Mouse (Mus musculus) erythroid progenitor cell, adult 5-6 weeks (primary cell): ENCODE results near the gene Arid1b. TPM values are rescaled to one million over a fixed set of nuclear protein-coding genes. Genes with fewer than 3 reads are reported as not detected.

Source experiments
- ATAC-seq: replicated peaks from 2 replicates; pipeline ENCODE4 v1.8.0; 2016; ENCODE audit warnings: moderate number of reproducible peaks, mild to moderate bottlenecking, moderate TSS enrichment, inconsistent platforms; ENCODE audit not compliant: poor library complexity, low FRiP score, severe bottlenecking
- total RNA-seq, 2 experiments: library from RNA; stranded (forward) in 1 of 2; stranded (reverse) in 1 of 2; fragments of 150-400 nt in 1 of 2; fragments of 186-747, 209-891 nt in 1 of 2; gene quantifications; 2 replicates each; pipeline versions ENCODE4 v1.2.3 to v1.2.4; 2015 to 2017; ENCODE audit warnings: low replicate concordance in 2 of 2

The Arid1b gene
- total RNA-seq, 2 experiments from 2014 or later = 7.2 to 17.2 TPM

- ATAC-seq = no peak
These were observed 392.9 kb downstream of the Arid1b start for GRCm38 (mm10) chr17:5386885-5387545.

GRCm38 (mm10) chr17:5388351-5388750, 394.2 kb downstream of the Arid1b start:
- ATAC-seq = no peak

- no peak for ATAC-seq
These were observed 396.6 kb downstream of the Arid1b start for GRCm38 (mm10) chr17:5390682-5391081.

- ATAC-seq = no peak
These were observed 401.5 kb downstream of the Arid1b start for GRCm38 (mm10) chr17:5395454-5396205.

DNA sequence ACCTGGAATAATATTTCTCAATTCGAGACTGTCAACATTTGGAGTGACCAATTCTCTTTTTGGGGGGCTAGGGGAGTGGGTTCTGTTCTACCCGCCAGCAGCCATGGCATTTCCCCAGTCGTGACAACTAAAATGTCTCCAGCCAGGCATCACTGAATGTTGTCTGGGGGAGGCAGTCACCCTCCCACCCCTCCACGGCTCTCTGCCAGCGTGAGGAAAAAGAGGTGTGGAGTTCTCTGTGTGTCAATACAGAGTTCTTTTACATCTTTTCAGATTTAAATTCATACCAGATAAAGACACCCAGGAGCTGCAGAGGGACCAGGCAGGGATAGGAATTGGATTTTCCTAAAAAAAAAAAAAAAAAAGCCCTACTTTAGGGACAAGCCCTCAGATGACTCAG, 402.1 kb downstream of the Arid1b start:
- no peak for ATAC-seq
